Mouse (Mus musculus): ENCODE results near the gene Madd.
A peak's percentile ranks its signal among the peaks of the same experiment; 100 is the strongest.

The Madd gene

GRCm38 (mm10) chr2:91175490-91175889, 8.1 kb downstream of the Madd start:
- peak; percentile 70 for DNase-seq (ENCODE audit: low spot score)

- no peak for DNase-seq (ENCODE audit: low spot score)
Observed at GRCm38 (mm10) chr2:91169587-91170322, 13.9 kb downstream of the Madd start.

- no peak for DNase-seq (ENCODE audit: low spot score)
Observed at GRCm38 (mm10) chr2:91167629-91168028, 16.0 kb downstream of the Madd start.

- no peak for DNase-seq (ENCODE audit: low spot score)
Observed at GRCm38 (mm10) chr2:91164991-91165390, 18.6 kb downstream of the Madd start.

- DNase-seq (ENCODE audit: low spot score), result no peak
Observed at GRCm38 (mm10) chr2:91163532-91163931, 20.1 kb downstream of the Madd start.

GRCm38 (mm10) chr2:91162952-91163351, 20.7 kb downstream of the Madd start:
- DNase-seq (ENCODE audit: low spot score), result no peak

- no peak for DNase-seq (ENCODE audit: low spot score)
Observed at GRCm38 (mm10) chr2:91160591-91160990, 23.0 kb downstream of the Madd start.

GRCm38 (mm10) chr2:91157002-91157752, 26.5 kb downstream of the Madd start:
- DNase-seq (ENCODE audit: low spot score), result no peak

- DNase-seq (ENCODE audit: low spot score), result peak; percentile 49
Observed at GRCm38 (mm10) chr2:91154091-91154490, 29.5 kb downstream of the Madd start.

GRCm38 (mm10) chr2:91152885-91153377, 30.7 kb downstream of the Madd start:
- no peak for DNase-seq (ENCODE audit: low spot score)

GRCm38 (mm10) chr2:91151331-91151730, 32.3 kb downstream of the Madd start:
- no peak for DNase-seq (ENCODE audit: low spot score)

- no peak for DNase-seq (ENCODE audit: low spot score)
Observed at GRCm38 (mm10) chr2:91148101-91148500, 35.5 kb downstream of the Madd start.

GRCm38 (mm10) chr2:91143401-91143800, 40.2 kb downstream of the Madd start:
- DNase-seq (ENCODE audit: low spot score), result no peak

GRCm38 (mm10) chr2:91142920-91143319, 40.7 kb downstream of the Madd start:
- DNase-seq (ENCODE audit: low spot score), result no peak

GRCm38 (mm10) chr2:91139764-91140163, 43.9 kb downstream of the Madd start:
- no peak for DNase-seq (ENCODE audit: low spot score)

GRCm38 (mm10) chr2:91139311-91139710, 44.3 kb downstream of the Madd start:
- no peak for DNase-seq (ENCODE audit: low spot score)

GRCm38 (mm10) chr2:91137481-91137880, 46.2 kb downstream of the Madd start:
- DNase-seq (ENCODE audit: low spot score), result no peak

- no peak for DNase-seq (ENCODE audit: low spot score)
Observed at GRCm38 (mm10) chr2:91136513-91137412, 46.9 kb downstream of the Madd start.

- no peak for DNase-seq (ENCODE audit: low spot score)
Observed at GRCm38 (mm10) chr2:91132035-91132434, 51.6 kb downstream of the Madd start.

- no peak for DNase-seq (ENCODE audit: low spot score)
Observed at GRCm38 (mm10) chr2:91131251-91131650, 52.4 kb downstream of the Madd start.

GRCm38 (mm10) chr2:91130126-91130525, 53.5 kb downstream of the Madd start:
- no peak for DNase-seq (ENCODE audit: low spot score)

- no peak for DNase-seq (ENCODE audit: low spot score)
Observed at GRCm38 (mm10) chr2:91128761-91129160, 54.9 kb downstream of the Madd start.
